Mouse (Mus musculus) intestine, postnatal 0 days (tissue): ENCODE results near the gene Vinac1. TPM values are rescaled to one million over a fixed set of nuclear protein-coding genes. Genes with fewer than 3 reads are reported as not detected.

Experiments
- ATAC-seq: fragments of 200-750 bp; cut with Nextera tagmentation; 2 replicates; pipeline ENCODE4 v1.8.0; 2017; ENCODE audit warnings: mild to moderate bottlenecking, moderate TSS enrichment, moderate library complexity
- H3K27ac ChIP-seq: fragments of 300-500 bp; sonication (generic); 2 replicates; pipeline ENCODE4 v1.5.1; 2014; ENCODE audit warnings: mild to moderate bottlenecking, low read depth, low read length, moderate library complexity
- H3K27me3 ChIP-seq: fragments of 300-500 bp; sonication (generic); replicated peaks from 2 replicates; pipeline ENCODE4 v1.6.1; 2014; ENCODE audit warnings: low read length, mixed read lengths; ENCODE audit not compliant: control insufficient read depth, insufficient read depth
- H3K36me3 ChIP-seq: fragments of 300-500 bp; sonication (generic); 2 replicates; pipeline ENCODE4 v1.6.1; 2014; ENCODE audit warnings: mild to moderate bottlenecking, moderate library complexity; ENCODE audit not compliant: control insufficient read depth, insufficient read depth
- H3K4me1 ChIP-seq: fragments of 300-500 bp; sonication (generic); replicated peaks from 2 replicates; pipeline ENCODE4 v1.6.1; 2014; ENCODE audit warnings: antibody characterized with exemption, low read length, mixed read lengths; ENCODE audit not compliant: control insufficient read depth, insufficient read depth
- H3K4me2 ChIP-seq: fragments of 300-500 bp; sonication (generic); replicated peaks from 2 replicates; pipeline ENCODE4 v1.6.1; 2014; ENCODE audit warnings: low read depth, mild to moderate bottlenecking, moderate library complexity
- H3K4me3 ChIP-seq: fragments of 300-500 bp; sonication (generic); 2 replicates; pipeline ENCODE4 v1.5.1; 2014; ENCODE audit warnings: low read depth, low read length
- H3K9ac ChIP-seq: fragments of 300-500 bp; sonication (generic); 2 replicates; pipeline ENCODE4 v1.6.1; 2014; ENCODE audit warnings: mild to moderate bottlenecking, low read depth, low read length
- H3K9me3 ChIP-seq: fragments of 300-500 bp; sonication (generic); 2 replicates; pipeline ENCODE4 v1.6.1; 2016; ENCODE audit warnings: mixed run types; ENCODE audit not compliant: control insufficient read depth
- CTCF ChIP-seq: sonication (generic); IDR thresholded peaks from 2 replicates; pipeline ENCODE4 v1.5.1; 2016; ENCODE audit warnings: low read depth, mild to moderate bottlenecking, control low read depth, antibody characterized with exemption, moderate library complexity
- WGBS: fragments of 180-500 bp; shearing (Covaris S2); extraction: QIAGEN DNeasy Blood & Tissue Kit; methylation state at CpG from one replicate; pipeline ENCODE4 v1.1.7; 2014; 5-methylcytosine and 5-hydroxymethylcytosine counted together
- polyA plus RNA-seq: library from polyadenylated mRNA; unstranded; fragments of >200 nt; fragmentation: Nextera tagmentation; extraction: Ambion mirVana; gene quantifications from 2 replicates; pipeline ENCODE4 v1.2.1, GENCODE M21; 2015

Gene Vinac1
- polyA plus RNA-seq, 1 experiment from 2014 or later, result not detected

DNA sequence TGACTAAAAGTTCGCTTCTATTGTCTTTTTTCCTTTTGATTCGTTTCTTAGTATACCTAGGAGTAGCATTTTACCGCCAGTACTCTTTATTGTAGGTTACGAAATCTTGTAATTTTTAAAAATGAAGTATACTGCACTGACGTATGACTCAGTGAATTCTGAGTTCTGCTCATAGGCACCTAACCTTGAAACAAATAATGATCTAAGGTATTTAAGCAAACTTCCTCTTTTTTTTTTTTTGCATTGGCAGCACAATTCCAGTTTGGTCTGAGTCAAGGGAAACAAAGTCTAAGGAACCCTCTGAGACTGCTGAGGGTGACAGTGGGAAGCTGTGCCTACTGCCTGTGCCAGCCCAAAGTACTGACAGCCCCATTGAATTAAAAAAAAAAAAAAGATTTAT is 35.5 kb upstream of the Vinac1 start:
- whole genome bisulfite sequencing, result 85% methylated on average over 5 of the region's 5 CpGs
- TF ChIP-seq CTCF, result no peak
- H3K27me3 ChIP-seq, result no peaks in the 10 kb centered on the region
- H3K4me1 ChIP-seq, result no peaks in the 10 kb centered on the region
- H3K4me3 ChIP-seq, result no peak overlapping the region
- no peak overlapping the region for H3K9ac ChIP-seq
- no peak for ATAC-seq
- H3K27ac ChIP-seq, result no peak overlapping the region
- H3K9me3 ChIP-seq, result no peaks in the 10 kb centered on the region
- peaks cover 11% of the 10 kb centered on the region for H3K36me3 ChIP-seq
- no peak overlapping the region for H3K4me2 ChIP-seq

DNA sequence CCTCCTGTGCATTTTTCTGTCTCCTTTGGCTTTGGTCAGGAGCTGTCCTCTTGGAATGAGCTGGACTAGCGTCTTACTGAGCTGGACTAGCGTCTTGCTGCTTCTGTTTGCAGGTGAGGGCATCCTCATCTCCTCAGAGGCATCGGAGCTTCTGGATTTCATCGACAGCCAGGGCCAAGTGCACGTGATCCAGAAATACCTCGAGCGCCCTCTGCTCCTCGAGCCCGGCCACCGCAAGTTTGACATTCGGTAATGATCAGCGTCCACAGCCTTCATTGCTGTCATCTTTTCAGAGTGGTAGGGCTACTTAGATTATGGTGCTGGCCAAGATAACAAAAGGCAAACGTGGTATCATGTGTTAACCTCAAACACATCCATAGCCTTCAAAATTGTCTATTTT is 33.1 kb upstream of the Vinac1 start:
- Histone ChIP-seq H3K36me3 (peaks cover 11% of the 10 kb centered on the region), H3K27ac (no peak overlapping the region), H3K9me3 (no peaks in the 10 kb centered on the region), H3K4me1 (no peaks in the 10 kb centered on the region), H3K9ac (no peak overlapping the region), H3K4me2 (no peak overlapping the region), H3K4me3 (no peak overlapping the region), H3K27me3 (no peaks in the 10 kb centered on the region)
- ATAC-seq, result no peak
- peak; percentile 43 for TF ChIP-seq CTCF
- WGBS, result 65% methylated on average over 13 of the region's 13 CpGs

- no peak for ATAC-seq
- peaks cover 7% of the 10 kb centered on the region for H3K36me3 ChIP-seq
- H3K9me3 ChIP-seq, result no peaks in the 10 kb centered on the region
- no peak overlapping the region for H3K4me3 ChIP-seq
- no peak overlapping the region for H3K4me2 ChIP-seq
- H3K27ac ChIP-seq, result no peak overlapping the region
- no peaks in the 10 kb centered on the region for H3K27me3 ChIP-seq
- H3K4me1 ChIP-seq, result no peaks in the 10 kb centered on the region
- no peak overlapping the region for H3K9ac ChIP-seq
- 62% methylated on average over 2 of the region's 2 CpGs for WGBS
- TF ChIP-seq CTCF, result no peak
Measured at GRCm38 (mm10) chr2:129079194-129079593, 31.2 kb upstream of the Vinac1 start.

GRCm38 (mm10) chr2:129078313-129078712 is 30.3 kb upstream of the Vinac1 start:
- peaks cover 7% of the 10 kb centered on the region for H3K36me3 ChIP-seq
- no peak overlapping the region for H3K9ac ChIP-seq
- 79% methylated on average over 3 of the region's 3 CpGs for WGBS
- no peak overlapping the region for H3K4me2 ChIP-seq
- peak; percentile 61 for TF ChIP-seq CTCF
- H3K9me3 ChIP-seq, result no peaks in the 10 kb centered on the region
- no peaks in the 10 kb centered on the region for H3K4me1 ChIP-seq
- no peak for ATAC-seq
- H3K4me3 ChIP-seq, result no peak overlapping the region
- no peak overlapping the region for H3K27ac ChIP-seq
- no peaks in the 10 kb centered on the region for H3K27me3 ChIP-seq

- H3K9me3 ChIP-seq, result no peaks in the 10 kb centered on the region
- H3K9ac ChIP-seq, result no peak overlapping the region
- H3K27ac ChIP-seq, result no peak overlapping the region
- WGBS, result 93% methylated on average over 3 of the region's 3 CpGs
- TF ChIP-seq CTCF, result no peak
- H3K4me3 ChIP-seq, result no peak overlapping the region
- ATAC-seq, result no peak
- H3K4me1 ChIP-seq, result no peaks in the 10 kb centered on the region
- no peaks in the 10 kb centered on the region for H3K36me3 ChIP-seq
- no peak overlapping the region for H3K4me2 ChIP-seq
- H3K27me3 ChIP-seq, result no peaks in the 10 kb centered on the region
Measured at GRCm38 (mm10) chr2:129070296-129070695, 22.3 kb upstream of the Vinac1 start.

DNA sequence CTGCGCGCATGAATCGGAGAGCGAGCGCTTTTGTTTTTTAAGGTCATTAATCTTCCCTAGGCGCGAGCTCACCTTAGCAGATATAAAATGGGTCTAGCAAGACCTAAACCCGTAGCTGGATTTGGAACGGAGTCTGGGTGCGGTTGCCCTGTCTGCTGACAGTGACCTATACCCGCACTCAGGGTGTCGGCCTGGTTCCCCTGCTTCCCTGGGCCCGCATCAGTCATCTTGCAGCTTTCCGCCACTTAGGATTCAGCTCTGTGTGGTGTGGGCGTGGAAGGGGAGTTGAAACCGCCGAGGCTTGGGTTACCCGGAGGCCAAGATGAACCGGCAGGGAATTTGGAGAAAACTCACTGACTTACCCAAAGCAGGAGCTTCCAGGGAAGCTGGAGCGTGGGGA is 18.4 kb upstream of the Vinac1 start:
- Histone ChIP-seq H3K36me3 (no peaks in the 10 kb centered on the region), H3K4me1 (no peaks in the 10 kb centered on the region), H3K4me3 (peak overlapping the region; percentile 66), H3K27me3 (no peaks in the 10 kb centered on the region), H3K9ac (peak overlapping the region; percentile 49), H3K4me2 (peak overlapping the region; percentile 82), H3K27ac (no peak overlapping the region), H3K9me3 (no peaks in the 10 kb centered on the region)
- ATAC-seq, result peak; percentile 61
- TF ChIP-seq CTCF, result no peak
- WGBS, result under 1% methylated on average over 20 of the region's 20 CpGs
